Mouse (Mus musculus) left cerebral cortex, adult 2 months (tissue): ENCODE data around the gene Tef. TPM values are rescaled to one million over a fixed set of nuclear protein-coding genes. Genes with fewer than 3 reads are reported as not detected.

ENCODE experiments used
- DNase-seq, 2 experiments: peaks; one replicate each; pipeline ENCODE4 v3.0.0; 2021 to 2022; ENCODE audit warnings: low spot score in 2 of 2, mixed read lengths in 1 of 2; ENCODE audit errors: extremely low spot score in 1 of 2
- H3K27ac ChIP-seq: fragments of 200-600 bp; 2 replicates; pipeline ENCODE4 v1.8.1; 2022
- H3K4me3 ChIP-seq: fragments of 200-600 bp; 2 replicates; pipeline ENCODE4 v1.8.1; 2022
- CTCF ChIP-seq: fragments of 200-600 bp; IDR thresholded peaks from 2 replicates; pipeline ENCODE4 v1.8.1; 2022; ENCODE audit warnings: antibody characterized with exemption, mild to moderate bottlenecking, moderate library complexity
- intact Hi-C: fragments of 180-260 bp; cut with DNase I; formaldehyde crosslinking; loops from one replicate; pipeline ENCODE4 v1.15.1; 2025
- long read RNA-seq, 2 experiments: library from polyadenylated mRNA; stranded (forward); transcript quantifications; one replicate each; pipeline ENCODE4 v2.0.0; 2021; ENCODE audit warnings: borderline mapping rate in 2 of 2
- total RNA-seq, 2 experiments: library from RNA; stranded (reverse); gene quantifications; 2 replicates each; pipeline ENCODE4 v1.2.3; 2021

The Tef gene
- 100 to 1,000 TPM; 220 to 228 TPM for total RNA-seq
- long read RNA-seq, experiment 1, full-length matches to known transcripts, result 356 of 408 reads
- long read RNA-seq, experiment 1, partial matches to known transcripts, result 41 of 408 reads
- long read RNA-seq, experiment 1, other reads (novel, unspliced or antisense), result 11 of 408 reads
- long read RNA-seq, experiment 2, full-length matches to known transcripts, result 316 of 377 reads
- long read RNA-seq, experiment 2, partial matches to known transcripts, result 55 of 377 reads
- long read RNA-seq, experiment 2, other reads (novel, unspliced or antisense), result 6 of 377 reads

GRCm38 (mm10) chr15:81802001-81802890 lies at the start of gene Tef:
Tef (plus strand) TSS chr15:81802421.
- peak within 1 kb of the TSS; percentile 99 for H3K27ac ChIP-seq
- peak within 1 kb of the TSS; percentile 65 for H3K4me3 ChIP-seq
- intact Hi-C loops, result loop anchor here (1.0 kb wide), 2 partner anchors 9 to 56 kb away; partner anchors contain the start of gene Tob2
- TF ChIP-seq CTCF, result peak; percentile 25
- DNase-seq, result peak; percentile 100

DNA sequence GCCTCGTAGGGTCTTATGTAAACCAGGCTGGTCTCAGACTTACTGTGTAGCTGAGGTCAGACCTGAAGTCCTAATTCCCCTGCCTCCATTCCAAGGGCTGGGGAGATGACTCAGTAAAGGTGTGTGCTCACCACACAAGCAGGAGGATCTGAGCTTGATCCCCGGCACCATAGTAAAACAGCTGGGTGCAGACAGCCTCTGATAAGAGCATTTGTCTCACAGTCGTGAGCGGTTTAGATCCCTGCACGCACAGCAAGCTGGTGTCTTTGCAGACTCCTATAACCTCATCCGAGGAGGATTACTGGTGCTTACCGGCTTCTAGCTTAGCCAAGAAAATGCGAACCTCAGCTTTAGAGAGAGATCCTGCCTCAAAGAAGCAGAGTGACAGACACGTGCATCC lies 48.6 kb upstream of the Tef start:
- intact Hi-C loops, result no loop called here
- no peak for DNase-seq
- Histone ChIP-seq H3K27ac (no peak overlapping the region), H3K4me3 (no peak overlapping the region)
- no peak for TF ChIP-seq CTCF

DNA sequence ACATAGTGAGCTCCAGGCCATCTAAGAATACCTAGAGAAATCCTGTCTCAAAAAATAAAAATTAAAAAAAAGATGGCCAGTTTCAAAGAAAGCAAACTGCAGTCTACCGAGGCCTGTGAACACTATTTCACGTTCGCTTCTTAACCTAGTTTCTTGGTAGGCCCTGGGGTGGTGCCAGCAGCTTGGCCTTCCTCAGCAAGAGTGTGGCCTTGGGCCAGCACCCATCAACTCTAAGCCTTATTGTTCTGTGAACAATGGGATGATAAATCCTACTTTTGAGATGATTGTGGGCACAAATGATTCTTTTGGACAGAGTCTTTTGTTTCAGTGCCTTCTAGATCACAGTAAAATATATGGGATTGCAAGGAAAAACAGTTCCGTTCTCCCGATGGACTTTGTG lies 43.5 kb upstream of the Tef start:
- DNase-seq, result no peak
- H3K4me3 ChIP-seq, result no peak overlapping the region
- intact Hi-C loops, result no loop called here
- H3K27ac ChIP-seq, result no peak overlapping the region
- TF ChIP-seq CTCF, result no peak

GRCm38 (mm10) chr15:81759542-81759941 lies 42.7 kb upstream of the Tef start:
- H3K27ac ChIP-seq, result no peak overlapping the region
- no peak for TF ChIP-seq CTCF
- intact Hi-C loops, result no loop called here
- DNase-seq, result no peak
- H3K4me3 ChIP-seq, result no peak overlapping the region

- no peak for TF ChIP-seq CTCF
- Histone ChIP-seq H3K27ac (no peak overlapping the region), H3K4me3 (no peak overlapping the region)
- no peak for DNase-seq
- intact Hi-C loops, result no loop called here
Observed at GRCm38 (mm10) chr15:81760361-81761079, 41.7 kb upstream of the Tef start.

GRCm38 (mm10) chr15:81761381-81761780 lies 40.8 kb upstream of the Tef start:
- no peak overlapping the region for H3K27ac ChIP-seq
- DNase-seq, result no peak
- TF ChIP-seq CTCF, result no peak
- no peak overlapping the region for H3K4me3 ChIP-seq
- intact Hi-C loops, result no loop called here

- no peak for DNase-seq
- Histone ChIP-seq H3K4me3 (no peak overlapping the region), H3K27ac (no peak overlapping the region)
- intact Hi-C loops, result no loop called here
- no peak; the same call in none of the 2 replicates for TF ChIP-seq CTCF
Observed at GRCm38 (mm10) chr15:81761959-81762358, 40.3 kb upstream of the Tef start.

DNA sequence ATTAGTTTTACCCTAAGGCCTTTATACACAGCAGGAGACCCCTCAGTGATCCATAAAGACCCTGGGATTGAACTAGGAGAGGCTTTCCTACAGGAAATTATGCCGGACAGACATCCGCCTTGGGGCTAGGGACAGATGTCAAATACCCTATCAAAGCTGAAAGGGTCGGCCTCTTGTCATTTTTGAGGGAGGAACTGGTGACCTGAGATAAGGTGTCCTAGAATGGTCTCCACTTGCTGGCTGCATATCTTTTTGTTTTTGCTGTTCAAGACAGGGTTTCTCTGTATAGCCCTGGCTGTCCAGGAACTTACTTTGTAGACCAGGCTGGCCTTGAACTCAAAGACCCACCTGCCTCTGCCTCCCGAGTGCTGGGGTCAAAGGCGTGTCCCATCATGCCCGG lies 37.6 kb upstream of the Tef start:
- Histone ChIP-seq H3K27ac (no peak overlapping the region), H3K4me3 (no peak overlapping the region)
- no peak for TF ChIP-seq CTCF
- no peak for DNase-seq
- intact Hi-C loops, result no loop called here

DNA sequence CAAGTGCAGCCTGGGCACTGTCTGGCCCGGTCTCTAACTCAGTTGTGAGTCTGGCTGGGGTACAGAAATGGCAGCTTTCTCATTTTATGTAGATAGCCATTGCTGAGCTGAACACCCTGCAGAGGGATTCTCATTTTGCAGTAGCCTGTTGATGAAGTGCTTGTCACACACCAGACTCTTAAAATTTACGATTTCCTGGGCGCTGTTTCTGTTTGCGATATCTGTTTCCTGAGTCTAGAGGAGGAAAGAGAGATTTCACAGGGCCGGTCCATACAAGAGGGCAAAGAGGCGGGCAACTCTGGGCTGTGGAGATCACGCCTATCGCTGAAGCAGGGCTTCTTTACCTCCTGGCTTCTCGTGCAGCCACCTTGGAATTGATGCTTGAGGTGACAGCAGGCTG lies 36.6 kb upstream of the Tef start:
- intact Hi-C loops, result no loop called here
- no peak for TF ChIP-seq CTCF
- no peak for DNase-seq

GRCm38 (mm10) chr15:81766439-81766838 lies 35.8 kb upstream of the Tef start:
- DNase-seq, result no peak
- Histone ChIP-seq H3K27ac (no peak overlapping the region), H3K4me3 (no peak overlapping the region)
- intact Hi-C loops, result no loop called here
- TF ChIP-seq CTCF, result no peak

More for the DNA sequence above, 36.6 kb upstream of the Tef start:
- H3K27ac ChIP-seq, result no peak overlapping the region
- H3K4me3 ChIP-seq, result no peak overlapping the region

DNA sequence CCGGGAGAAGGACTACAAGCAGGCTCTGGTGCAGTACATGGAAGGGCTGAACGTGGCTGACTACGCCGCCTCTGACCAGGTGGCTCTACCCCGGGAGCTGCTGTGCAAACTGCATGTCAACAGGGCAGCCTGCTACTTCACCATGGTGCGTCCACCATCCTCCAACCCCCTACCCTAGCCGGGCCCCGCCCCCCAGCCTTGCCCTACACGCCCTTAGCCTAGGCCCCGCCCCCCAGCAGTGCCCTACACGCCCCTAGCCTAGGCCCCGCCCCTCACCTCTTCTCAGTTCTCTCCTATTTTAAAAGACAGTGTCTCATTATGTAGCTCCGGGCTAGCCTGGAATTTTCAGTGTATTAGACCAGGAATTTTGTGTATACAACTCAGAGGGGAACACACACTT lies 33.2 kb upstream of the Tef start:
- no peak for TF ChIP-seq CTCF
- Histone ChIP-seq H3K4me3 (no peak overlapping the region), H3K27ac (no peak overlapping the region)
- intact Hi-C loops, result no loop called here
- no peak for DNase-seq
